Mouse (Mus musculus): ENCODE results near the gene Fam129c. TPM values are rescaled to one million over a fixed set of nuclear protein-coding genes. Genes with fewer than 3 reads are reported as not detected.

Fam129c gene
- total and polyA plus RNA-seq, 2 experiments from 2014 or later = 3.3 to 6.0 TPM

- no peaks in the 10 kb centered on the region for H3K9me3 ChIP-seq (ENCODE audit: low read length)
- H3K9ac ChIP-seq (replicated peaks; ENCODE audit: low read length) = 0 out of 2 replicates have a peak overlapping the region, but pooled peaks have one; percentile 3
- 0 out of 2 replicates have a peak, but pooled peaks cover under 1% of the 10 kb centered on the region for H3K27me3 ChIP-seq (ENCODE audit: insufficient read depth, low read length)
- TF ChIP-seq CTCF (IDR thresholded peaks at IDR 0.05; ENCODE audit: low read depth) = no peak
- peak overlapping the region; percentile 91; the same call in 1 of the 2 replicates for H3K27ac ChIP-seq
- 71% methylated on average over 7 of the region's 7 CpGs for WGBS
- H3K4me3 ChIP-seq (ENCODE audit: low read length) = no peak overlapping the region
- peaks cover 12% of the 10 kb centered on the region for H3K4me1 ChIP-seq (ENCODE audit: insufficient read depth, low read length)
- ATAC-seq = no peak
- DNase-seq (ENCODE audit: low spot score) = no peak
- H3K4me2 ChIP-seq (ENCODE audit: low read depth, low read length) = no peak overlapping the region
- no peaks in the 10 kb centered on the region for H3K36me3 ChIP-seq (ENCODE audit: insufficient read depth, low read length)
Measured at GRCm38 (mm10) chr8:71567587-71567986, 29.9 kb upstream of the Fam129c start.

GRCm38 (mm10) chr8:71568387-71568937 lies 29.0 kb upstream of the Fam129c start, which contains the start of gene Slc27a1:
Gene Slc27a1 (plus strand): TSS chr8:71568882.
- peak; percentile 86 for DNase-seq (ENCODE audit: low spot score)
- TF ChIP-seq CTCF (IDR thresholded peaks at IDR 0.05; ENCODE audit: low read depth) = no peak
- ATAC-seq = peak; percentile 14; the same call in 1 of the 2 replicates
- peaks cover 10% of the 10 kb centered on the region for H3K4me1 ChIP-seq (ENCODE audit: insufficient read depth, low read length)
- 11% methylated on average over 13 of the region's 13 CpGs for WGBS
- no peaks in the 10 kb centered on the region for H3K9me3 ChIP-seq (ENCODE audit: low read length)
- no peaks in the 10 kb centered on the region for H3K36me3 ChIP-seq (ENCODE audit: insufficient read depth, low read length)
- peak within 1 kb of the TSS; percentile 62 for H3K9ac ChIP-seq (replicated peaks; ENCODE audit: low read length)
- H3K4me2 ChIP-seq (ENCODE audit: low read depth, low read length) = peak within 1 kb of the TSS; percentile 68
- peak within 1 kb of the TSS; percentile 66 for H3K4me3 ChIP-seq (ENCODE audit: low read length)
- H3K27me3 ChIP-seq (ENCODE audit: insufficient read depth, low read length) = no peaks in the 10 kb centered on the region
- H3K27ac ChIP-seq = peak within 1 kb of the TSS; percentile 91

- no peak for TF ChIP-seq CTCF (IDR thresholded peaks at IDR 0.05; ENCODE audit: low read depth)
- Histone ChIP-seq H3K4me1 (ENCODE audit: insufficient read depth, low read length) (peaks cover 10% of the 10 kb centered on the region), H3K4me2 (ENCODE audit: low read depth, low read length) (peak overlapping the region; percentile 68), H3K27me3 (ENCODE audit: insufficient read depth, low read length) (no peaks in the 10 kb centered on the region), H3K9me3 (ENCODE audit: low read length) (no peaks in the 10 kb centered on the region), H3K9ac (replicated peaks; ENCODE audit: low read length) (peak overlapping the region; percentile 62), H3K27ac (peak overlapping the region; percentile 91), H3K36me3 (ENCODE audit: insufficient read depth, low read length) (no peaks in the 10 kb centered on the region), H3K4me3 (ENCODE audit: low read length) (peak overlapping the region; percentile 66)
- no peak for DNase-seq (ENCODE audit: low spot score)
- 14% methylated on average over 6 of the region's 6 CpGs for WGBS
- ATAC-seq = no peak
Measured at GRCm38 (mm10) chr8:71568941-71569340, 28.5 kb upstream of the Fam129c start.

- under 1% methylated on average over 51 of the region's 51 CpGs for WGBS
- 0 out of 2 replicates have a peak, but pooled peaks have one; percentile 29 for TF ChIP-seq CTCF (IDR thresholded peaks at IDR 0.05; ENCODE audit: low read depth)
Measured at GRCm38 (mm10) chr8:71569366-71570290, 27.8 kb upstream of the Fam129c start.

GRCm38 (mm10) chr8:71570291-71570954 lies 27.0 kb upstream of the Fam129c start:
- peak; percentile 22 for TF ChIP-seq CTCF (IDR thresholded peaks at IDR 0.05; ENCODE audit: low read depth)
- H3K4me2 ChIP-seq (ENCODE audit: low read depth, low read length) = peak overlapping the region; percentile 68
- WGBS = under 1% methylated on average over 41 of the region's 41 CpGs
- H3K27me3 ChIP-seq (ENCODE audit: insufficient read depth, low read length) = no peaks in the 10 kb centered on the region
- DNase-seq (ENCODE audit: low spot score) = peak; percentile 98
- H3K4me3 ChIP-seq (ENCODE audit: low read length) = peak overlapping the region; percentile 66
- H3K36me3 ChIP-seq (ENCODE audit: insufficient read depth, low read length) = no peaks in the 10 kb centered on the region
- H3K9ac ChIP-seq (replicated peaks; ENCODE audit: low read length) = peak overlapping the region; percentile 62
- H3K9me3 ChIP-seq (ENCODE audit: low read length) = no peaks in the 10 kb centered on the region
- H3K4me1 ChIP-seq (ENCODE audit: insufficient read depth, low read length) = peaks cover 10% of the 10 kb centered on the region
- peak overlapping the region; percentile 91 for H3K27ac ChIP-seq
- ATAC-seq = peak; percentile 91

More at GRCm38 (mm10) chr8:71569366-71570290, 27.8 kb upstream of the Fam129c start:
- no peaks in the 10 kb centered on the region for H3K9me3 ChIP-seq (ENCODE audit: low read length)
- H3K4me2 ChIP-seq (ENCODE audit: low read depth, low read length) = peak overlapping the region; percentile 68
- ATAC-seq (peak; percentile 81), DNase-seq (ENCODE audit: low spot score) (peak; percentile 94)
- H3K4me3 ChIP-seq (ENCODE audit: low read length) = peak overlapping the region; percentile 66
- peak overlapping the region; percentile 62 for H3K9ac ChIP-seq (replicated peaks; ENCODE audit: low read length)
- peaks cover 10% of the 10 kb centered on the region for H3K4me1 ChIP-seq (ENCODE audit: insufficient read depth, low read length)
- no peaks in the 10 kb centered on the region for H3K27me3 ChIP-seq (ENCODE audit: insufficient read depth, low read length)
- no peaks in the 10 kb centered on the region for H3K36me3 ChIP-seq (ENCODE audit: insufficient read depth, low read length)
- peak overlapping the region; percentile 91 for H3K27ac ChIP-seq

- no peak overlapping the region for H3K9ac ChIP-seq (replicated peaks; ENCODE audit: low read length)
- no peaks in the 10 kb centered on the region for H3K27me3 ChIP-seq (ENCODE audit: insufficient read depth, low read length)
- ATAC-seq = no peak
- peak; percentile 31 for DNase-seq (ENCODE audit: low spot score)
- no peaks in the 10 kb centered on the region for H3K9me3 ChIP-seq (ENCODE audit: low read length)
- no peaks in the 10 kb centered on the region for H3K36me3 ChIP-seq (ENCODE audit: insufficient read depth, low read length)
- peak; percentile 24; the same call in 1 of the 2 replicates for TF ChIP-seq CTCF (IDR thresholded peaks at IDR 0.05; ENCODE audit: low read depth)
- WGBS = 88% methylated on average over 2 of the region's 2 CpGs
- peaks cover 10% of the 10 kb centered on the region for H3K4me1 ChIP-seq (ENCODE audit: insufficient read depth, low read length)
- H3K4me2 ChIP-seq (ENCODE audit: low read depth, low read length) = peak overlapping the region; percentile 68; the same call in 1 of the 2 replicates
- H3K4me3 ChIP-seq (ENCODE audit: low read length) = 0 out of 2 replicates have a peak overlapping the region, but pooled peaks have one; percentile 66
- peak overlapping the region; percentile 91; the same call in 1 of the 2 replicates for H3K27ac ChIP-seq
Measured at GRCm38 (mm10) chr8:71572077-71572476, 25.4 kb upstream of the Fam129c start.
